Mouse (Mus musculus): ENCODE results near the gene Olfr1116. TPM values are rescaled to one million over a fixed set of nuclear protein-coding genes. Genes with fewer than 3 reads are reported as not detected.
"Not testable (repeated sequence)": the region's sequence is repeated elsewhere in the genome, so short reads cannot be mapped to it uniquely, and the experiment has no call there.

Gene Olfr1116
- not detected in 2 replicates for polyA plus RNA-seq (2015; fragmentation: Nextera tagmentation; extraction: Ambion mirVana)

DNA sequence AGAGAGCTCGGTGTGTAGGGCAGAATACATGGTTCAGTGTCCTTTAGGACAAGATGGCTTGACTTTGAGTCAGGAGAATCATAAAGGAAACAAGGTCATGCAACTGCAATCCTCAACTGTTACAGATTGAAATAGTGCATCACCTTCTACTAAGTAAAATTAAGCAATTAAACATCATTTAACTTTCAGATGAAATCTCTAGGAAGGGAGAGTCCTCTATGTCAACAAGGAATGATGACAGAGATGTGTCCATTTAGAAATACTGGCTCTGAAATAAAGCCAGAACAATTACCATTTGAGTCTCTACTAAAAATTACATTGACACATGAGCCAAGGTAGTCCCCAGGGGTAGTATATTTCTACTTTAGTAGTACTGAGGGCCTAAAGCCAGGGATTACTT, at the start of gene Olfr1116:
Gene Olfr1116, plus strand, starts transcription at position 301 of the 400 bp plus-strand sequence.
- Histone ChIP-seq H3K36me3 (no peaks in the 10 kb centered on the region), H3K4me3 (no peak within 1 kb of the TSS), H3K4me2 (replicated peaks) (no peak within 1 kb of the TSS), H3K27me3 (no peaks in the 10 kb centered on the region), H3K9ac (no peak within 1 kb of the TSS), H3K4me1 (no peaks in the 10 kb centered on the region), H3K9me3 (0 out of 2 replicates have a peak, but pooled peaks cover 4% of the 10 kb centered on the region), H3K27ac (no peak within 1 kb of the TSS)
- 91% methylated on average over 1 of the region's 1 CpGs for WGBS
- no peak for ATAC-seq (ENCODE audit: low FRiP score, low read depth)

DNA sequence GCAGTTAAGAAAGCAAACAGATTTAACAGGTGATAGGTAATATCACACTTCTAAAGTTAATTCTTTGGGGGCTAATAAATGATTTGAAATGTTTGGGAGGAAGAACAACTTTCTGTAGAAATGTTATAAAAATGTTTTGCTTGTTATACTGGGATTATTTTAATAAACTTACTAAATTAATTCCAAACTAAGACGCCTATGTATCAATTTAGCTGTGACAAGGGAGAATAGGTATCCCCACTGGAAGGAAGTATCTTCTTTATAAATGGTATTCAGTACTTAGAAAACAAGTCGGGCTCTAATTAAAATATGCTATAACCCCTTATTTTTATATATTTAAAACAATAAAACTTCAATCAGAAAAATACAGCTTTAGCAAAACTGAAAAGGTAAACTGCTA, 19.6 kb upstream of the Olfr1116 start, which contains the start of gene Olfr1115:
Gene Olfr1115, plus strand, starts transcription at position 301 of the 400 bp plus-strand sequence.
- no peaks in the 10 kb centered on the region for H3K36me3 ChIP-seq
- H3K9me3 ChIP-seq: no peaks in the 10 kb centered on the region
- no peak within 1 kb of the TSS for H3K27ac ChIP-seq
- H3K4me2 ChIP-seq (replicated peaks): no peak within 1 kb of the TSS
- no peaks in the 10 kb centered on the region for H3K4me1 ChIP-seq
- WGBS: 79% methylated on average over 2 of the region's 2 CpGs
- no peak for ATAC-seq (ENCODE audit: low FRiP score, low read depth)
- H3K4me3 ChIP-seq: no peak within 1 kb of the TSS
- H3K9ac ChIP-seq: no peak within 1 kb of the TSS
- no peaks in the 10 kb centered on the region for H3K27me3 ChIP-seq

DNA sequence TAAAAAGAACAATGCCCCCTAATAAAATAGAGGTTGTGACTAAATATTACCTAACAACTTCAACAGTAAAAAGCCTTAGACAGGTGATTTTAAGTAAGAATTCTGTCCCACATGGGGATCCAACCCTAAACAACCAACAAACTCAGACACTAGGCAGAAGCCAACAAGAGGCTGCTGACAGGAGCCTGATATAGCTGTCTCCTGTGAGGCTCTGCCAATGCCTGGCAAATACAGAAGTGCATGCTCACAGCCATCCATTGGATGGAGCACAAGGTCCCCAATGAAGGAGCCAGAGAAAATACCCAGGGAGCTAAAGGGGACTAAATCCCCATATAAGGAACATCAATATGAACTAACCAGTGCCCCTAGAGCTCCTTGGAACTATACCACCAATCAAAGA, 26.6 kb downstream of the Olfr1116 start:
- H3K4me3 ChIP-seq; H3K9ac ChIP-seq; H3K36me3 ChIP-seq; H3K27me3 ChIP-seq; H3K4me2 ChIP-seq (replicated peaks); ATAC-seq (ENCODE audit: low FRiP score, low read depth); H3K4me1 ChIP-seq; H3K9me3 ChIP-seq; H3K27ac ChIP-seq: not testable (repeated sequence)

DNA sequence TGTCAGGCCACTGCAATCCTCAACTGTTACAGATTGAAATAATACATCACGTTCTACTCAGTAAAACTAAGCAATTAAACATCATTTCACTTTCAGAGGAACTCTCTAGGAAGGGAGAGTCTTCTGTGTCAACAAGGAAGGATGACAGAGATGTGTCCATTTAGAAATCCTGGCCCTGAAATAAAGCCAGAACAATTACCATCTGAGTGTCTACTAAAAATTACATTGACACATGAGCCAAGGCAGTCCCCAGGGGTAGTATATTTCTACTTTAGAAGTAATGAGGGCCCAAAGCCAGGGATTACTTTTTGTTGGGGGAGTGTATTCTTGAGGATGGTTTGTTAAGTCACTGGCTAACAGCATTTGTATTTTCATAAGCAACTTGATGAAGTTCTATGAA, 39.9 kb downstream of the Olfr1116 start, which contains the start of gene Olfr1118:
Gene Olfr1118, plus strand, starts transcription at position 301 of the 400 bp plus-strand sequence.
- no peak within 1 kb of the TSS for H3K9ac ChIP-seq
- H3K27ac ChIP-seq: no peak within 1 kb of the TSS
- no peak within 1 kb of the TSS for H3K4me2 ChIP-seq (replicated peaks)
- no peaks in the 10 kb centered on the region for H3K36me3 ChIP-seq
- WGBS: 70% methylated on average over 1 of the region's 1 CpGs
- H3K4me3 ChIP-seq: no peak within 1 kb of the TSS
- no peaks in the 10 kb centered on the region for H3K4me1 ChIP-seq
- no peaks in the 10 kb centered on the region for H3K9me3 ChIP-seq
- no peak for ATAC-seq (ENCODE audit: low FRiP score, low read depth)
- H3K27me3 ChIP-seq: no peaks in the 10 kb centered on the region

Small RNA genes lying within 50 kb of the gene (microRNA-seq; reads per million reads assigned to microRNA genes)
- not detected for gene Gm27438

Other genes starting within 250 kb of the Olfr1116 start
- gene Olfr1104, start 240.5 kb upstream of the Olfr1116 start, polyA plus RNA-seq (2015; fragmentation: Nextera tagmentation; extraction: Ambion mirVana): not detected in 2 replicates
- gene Olfr1105, start 231.0 kb upstream of the Olfr1116 start, polyA plus RNA-seq (2015; fragmentation: Nextera tagmentation; extraction: Ambion mirVana): not detected in 2 replicates
- not detected in 2 replicates for gene Olfr1106, start 215.3 kb upstream of the Olfr1116 start, polyA plus RNA-seq (2015; fragmentation: Nextera tagmentation; extraction: Ambion mirVana)
- gene Olfr1107, start 191.7 kb upstream of the Olfr1116 start, polyA plus RNA-seq (2015; fragmentation: Nextera tagmentation; extraction: Ambion mirVana): not detected in 2 replicates
- gene Olfr1109, start 171.5 kb upstream of the Olfr1116 start, polyA plus RNA-seq (2015; fragmentation: Nextera tagmentation; extraction: Ambion mirVana): not detected in 2 replicates
- not detected in 2 replicates for gene Olfr259, start 153.0 kb upstream of the Olfr1116 start, polyA plus RNA-seq (2015; fragmentation: Nextera tagmentation; extraction: Ambion mirVana)
- gene Olfr1110, start 127.2 kb upstream of the Olfr1116 start, polyA plus RNA-seq (2015; fragmentation: Nextera tagmentation; extraction: Ambion mirVana): not detected in 2 replicates
- gene Olfr1111, start 114.9 kb upstream of the Olfr1116 start, polyA plus RNA-seq (2015; fragmentation: Nextera tagmentation; extraction: Ambion mirVana): not detected in 2 replicates
- gene Olfr1112, start 79.7 kb upstream of the Olfr1116 start, polyA plus RNA-seq (2015; fragmentation: Nextera tagmentation; extraction: Ambion mirVana): not detected in 2 replicates
- not detected in 2 replicates for gene Olfr1113, start 58.6 kb upstream of the Olfr1116 start, polyA plus RNA-seq (2015; fragmentation: Nextera tagmentation; extraction: Ambion mirVana)
- gene Olfr1115, start 19.5 kb upstream of the Olfr1116 start, polyA plus RNA-seq (2015; fragmentation: Nextera tagmentation; extraction: Ambion mirVana): not detected in 2 replicates
- not detected in 2 replicates for gene Olfr1118, start 40.0 kb downstream of the Olfr1116 start, polyA plus RNA-seq (2015; fragmentation: Nextera tagmentation; extraction: Ambion mirVana)
- gene Olfr1120, start 87.3 kb downstream of the Olfr1116 start, polyA plus RNA-seq (2015; fragmentation: Nextera tagmentation; extraction: Ambion mirVana): not detected in 2 replicates
- gene Olfr1121, start 102.4 kb downstream of the Olfr1116 start, polyA plus RNA-seq (2015; fragmentation: Nextera tagmentation; extraction: Ambion mirVana): not detected in 2 replicates
- gene Olfr1122, start 118.3 kb downstream of the Olfr1116 start, polyA plus RNA-seq (2015; fragmentation: Nextera tagmentation; extraction: Ambion mirVana): not detected in 2 replicates
- not detected in 2 replicates for gene Olfr1123, start 149.1 kb downstream of the Olfr1116 start, polyA plus RNA-seq (2015; fragmentation: Nextera tagmentation; extraction: Ambion mirVana)
- 0.05 and 0.13 TPM in 2 replicates for gene Olfr1124, start 162.7 kb downstream of the Olfr1116 start, polyA plus RNA-seq (2015; fragmentation: Nextera tagmentation; extraction: Ambion mirVana)
- gene Olfr1126, start 186.4 kb downstream of the Olfr1116 start, polyA plus RNA-seq (2015; fragmentation: Nextera tagmentation; extraction: Ambion mirVana): not detected in 2 replicates
- not detected in 2 replicates for gene Pramel7, start 229.6 kb downstream of the Olfr1116 start, polyA plus RNA-seq (2015; fragmentation: Nextera tagmentation; extraction: Ambion mirVana)
- not detected in 2 replicates for gene Pramel6, start 239.0 kb downstream of the Olfr1116 start, polyA plus RNA-seq (2015; fragmentation: Nextera tagmentation; extraction: Ambion mirVana)